Mouse (Mus musculus) midbrain, embryonic 16.5 days (tissue): Measurements from ENCODE around the gene Ablim1. TPM values are rescaled to one million over a fixed set of nuclear protein-coding genes. Genes with fewer than 3 reads are reported as not detected.

Source experiments
- ATAC-seq: fragments of 200-750 bp; cut with Nextera tagmentation; 2 replicates; pipeline ENCODE4 v1.8.0; 2017; ENCODE audit warnings: moderate TSS enrichment
- H3K27ac ChIP-seq: fragments of 300-500 bp; sonication (generic); 2 replicates; pipeline ENCODE4 v1.5.1; 2014; ENCODE audit warnings: mild to moderate bottlenecking, low read length, mixed read lengths
- H3K27me3 ChIP-seq: fragments of 300-500 bp; sonication (generic); 2 replicates; pipeline ENCODE4 v1.6.1; 2014; ENCODE audit warnings: low read depth, low read length, mixed read lengths; ENCODE audit not compliant: control insufficient read depth, insufficient read depth
- H3K36me3 ChIP-seq: fragments of 300-500 bp; sonication (generic); 2 replicates; pipeline ENCODE4 v1.6.1; 2014; ENCODE audit warnings: mild to moderate bottlenecking, low read length, moderate library complexity, mixed read lengths; ENCODE audit not compliant: control insufficient read depth, insufficient read depth
- H3K4me1 ChIP-seq: fragments of 300-500 bp; sonication (generic); 2 replicates; pipeline ENCODE4 v1.6.1; 2014; ENCODE audit warnings: mild to moderate bottlenecking, low read length, mixed read lengths; ENCODE audit not compliant: control insufficient read depth, insufficient read depth
- H3K4me2 ChIP-seq: fragments of 300-500 bp; sonication (generic); 2 replicates; pipeline ENCODE4 v1.6.1; 2014; ENCODE audit warnings: mild to moderate bottlenecking, low read length, mixed read lengths
- H3K4me3 ChIP-seq: fragments of 300-500 bp; sonication (generic); 2 replicates; pipeline ENCODE4 v1.5.1; 2014; ENCODE audit warnings: low read depth, mild to moderate bottlenecking, low read length, moderate library complexity, mixed read lengths
- H3K9ac ChIP-seq: fragments of 300-500 bp; sonication (generic); 2 replicates; pipeline ENCODE4 v1.6.1; 2014; ENCODE audit warnings: low read depth, low read length, mixed read lengths
- H3K9me3 ChIP-seq: fragments of 300-500 bp; sonication (generic); replicated peaks from 2 replicates; pipeline ENCODE4 v1.6.1; 2014; ENCODE audit warnings: mild to moderate bottlenecking, low read length, mixed read lengths; ENCODE audit not compliant: control insufficient read depth, poor library complexity, severe bottlenecking
- WGBS: fragments of 180-500 bp; shearing (Covaris S2); extraction: QIAGEN DNeasy Blood & Tissue Kit; methylation state at CpG from one replicate; pipeline ENCODE4 v1.1.7; 2014; 5-methylcytosine and 5-hydroxymethylcytosine counted together
- polyA plus RNA-seq: library from polyadenylated mRNA; unstranded; fragments of >200 nt; fragmentation: Nextera tagmentation; extraction: Ambion mirVana; gene quantifications from 2 replicates; pipeline ENCODE4 v1.2.1, GENCODE M21; 2015

Ablim1 gene
- polyA plus RNA-seq, 1 experiment from 2014 or later, result 66.2 TPM

- 48% methylated on average over 4 of the region's 4 CpGs for WGBS
- Histone ChIP-seq H3K27ac (no peak overlapping the region), H3K27me3 (no peaks in the 10 kb centered on the region), H3K4me2 (no peak overlapping the region), H3K9ac (no peak overlapping the region), H3K9me3 (no peaks in the 10 kb centered on the region), H3K4me3 (no peak overlapping the region), H3K36me3 (no peaks in the 10 kb centered on the region), H3K4me1 (no peaks in the 10 kb centered on the region)
- ATAC-seq, result no peak
Observed at GRCm38 (mm10) chr19:57230996-57231395, 83.7 kb downstream of the Ablim1 start.

- no peaks in the 10 kb centered on the region for H3K27me3 ChIP-seq
- no peak overlapping the region for H3K4me2 ChIP-seq
- H3K9me3 ChIP-seq, result no peaks in the 10 kb centered on the region
- H3K9ac ChIP-seq, result no peak overlapping the region
- no peaks in the 10 kb centered on the region for H3K36me3 ChIP-seq
- no peaks in the 10 kb centered on the region for H3K4me1 ChIP-seq
- no peak for ATAC-seq
- no peak overlapping the region for H3K27ac ChIP-seq
- H3K4me3 ChIP-seq, result no peak overlapping the region
- WGBS, result 98% methylated on average over 3 of the region's 3 CpGs
Observed at GRCm38 (mm10) chr19:57229161-57229560, 85.6 kb downstream of the Ablim1 start.

- H3K4me2 ChIP-seq, result no peak overlapping the region
- H3K4me1 ChIP-seq, result peaks cover 3% of the 10 kb centered on the region
- H3K27me3 ChIP-seq, result no peaks in the 10 kb centered on the region
- no peak for ATAC-seq
- no peaks in the 10 kb centered on the region for H3K36me3 ChIP-seq
- H3K4me3 ChIP-seq, result no peak overlapping the region
- no peak overlapping the region for H3K27ac ChIP-seq
- WGBS, result 89% methylated on average over 4 of the region's 4 CpGs
- no peaks in the 10 kb centered on the region for H3K9me3 ChIP-seq
- no peak overlapping the region for H3K9ac ChIP-seq
Observed at GRCm38 (mm10) chr19:57228576-57228975, 86.1 kb downstream of the Ablim1 start.

GRCm38 (mm10) chr19:57224390-57224789 lies 90.3 kb downstream of the Ablim1 start:
- no peaks in the 10 kb centered on the region for H3K9me3 ChIP-seq
- ATAC-seq, result no peak
- H3K27me3 ChIP-seq, result no peaks in the 10 kb centered on the region
- H3K4me2 ChIP-seq, result no peak overlapping the region
- H3K4me3 ChIP-seq, result no peak overlapping the region
- peaks cover 12% of the 10 kb centered on the region for H3K4me1 ChIP-seq
- H3K9ac ChIP-seq, result no peak overlapping the region
- no peak overlapping the region for H3K27ac ChIP-seq
- no peaks in the 10 kb centered on the region for H3K36me3 ChIP-seq
- WGBS, result 92% methylated on average over 5 of the region's 5 CpGs

- no peaks in the 10 kb centered on the region for H3K36me3 ChIP-seq
- no peak for ATAC-seq
- no peaks in the 10 kb centered on the region for H3K27me3 ChIP-seq
- H3K4me2 ChIP-seq, result no peak overlapping the region
- no peak overlapping the region for H3K9ac ChIP-seq
- H3K4me3 ChIP-seq, result no peak overlapping the region
- 62% methylated on average over 3 of the region's 3 CpGs for WGBS
- H3K4me1 ChIP-seq, result peaks cover 12% of the 10 kb centered on the region
- H3K27ac ChIP-seq, result no peak overlapping the region
- no peaks in the 10 kb centered on the region for H3K9me3 ChIP-seq
Observed at GRCm38 (mm10) chr19:57223686-57224085, 91.0 kb downstream of the Ablim1 start.

- ATAC-seq, result no peak
- H3K9me3 ChIP-seq, result no peaks in the 10 kb centered on the region
- H3K36me3 ChIP-seq, result no peaks in the 10 kb centered on the region
- H3K9ac ChIP-seq, result no peak overlapping the region
- H3K4me2 ChIP-seq, result no peak overlapping the region
- H3K27ac ChIP-seq, result no peak overlapping the region
- H3K27me3 ChIP-seq, result no peaks in the 10 kb centered on the region
- peaks cover 12% of the 10 kb centered on the region for H3K4me1 ChIP-seq
- 93% methylated on average over 6 of the region's 6 CpGs for WGBS
- no peak overlapping the region for H3K4me3 ChIP-seq
Observed at GRCm38 (mm10) chr19:57222657-57223056, 92.1 kb downstream of the Ablim1 start.

GRCm38 (mm10) chr19:57221684-57222235 lies 93.0 kb downstream of the Ablim1 start:
- ATAC-seq, result no peak
- H3K4me3 ChIP-seq, result no peak overlapping the region
- no peak overlapping the region for H3K27ac ChIP-seq
- H3K36me3 ChIP-seq, result no peaks in the 10 kb centered on the region
- no peak overlapping the region for H3K9ac ChIP-seq
- no peaks in the 10 kb centered on the region for H3K27me3 ChIP-seq
- no peak overlapping the region for H3K4me2 ChIP-seq
- 40% methylated on average over 7 of the region's 7 CpGs for WGBS
- peaks cover 12% of the 10 kb centered on the region for H3K4me1 ChIP-seq
- H3K9me3 ChIP-seq, result no peaks in the 10 kb centered on the region

GRCm38 (mm10) chr19:57219758-57220157 lies 95.0 kb downstream of the Ablim1 start:
- Histone ChIP-seq H3K9me3 (no peaks in the 10 kb centered on the region), H3K4me3 (no peak overlapping the region), H3K27ac (no peak overlapping the region), H3K4me2 (no peak overlapping the region), H3K9ac (no peak overlapping the region), H3K27me3 (no peaks in the 10 kb centered on the region), H3K4me1 (peaks cover 12% of the 10 kb centered on the region), H3K36me3 (no peaks in the 10 kb centered on the region)
- WGBS, result 64% methylated on average over 11 of the region's 11 CpGs
- ATAC-seq, result no peak

GRCm38 (mm10) chr19:57217161-57217560 lies 97.6 kb downstream of the Ablim1 start:
- ATAC-seq, result no peak

More at GRCm38 (mm10) chr19:57217161-57217560, 97.6 kb downstream of the Ablim1 start:
- Histone ChIP-seq H3K9me3 (no peaks in the 10 kb centered on the region), H3K9ac (no peak overlapping the region), H3K4me1 (peaks cover 5% of the 10 kb centered on the region; the same call in 1 of the 2 replicates), H3K4me3 (no peak overlapping the region), H3K27me3 (no peaks in the 10 kb centered on the region), H3K36me3 (no peaks in the 10 kb centered on the region), H3K4me2 (no peak overlapping the region), H3K27ac (no peak overlapping the region)
- 74% methylated on average over 4 of the region's 4 CpGs for WGBS
